Mouse (Mus musculus) heart, postnatal 14 days (tissue): ENCODE results near the gene Klf7. TPM values are rescaled to one million over a fixed set of nuclear protein-coding genes. Genes with fewer than 3 reads are reported as not detected.

Source experiments
- DNase-seq, 2 experiments: peaks; one replicate each; pipeline ENCODE4 v3.0.0; 2021 to 2022
- intact Hi-C: fragments of 180-260 bp; cut with DNase I; formaldehyde crosslinking; loops from one replicate; pipeline ENCODE4 v1.15.1; 2025
- total RNA-seq, 2 experiments: library from RNA; stranded (reverse); gene quantifications; 2 replicates each; pipeline ENCODE4 v1.2.3; 2021

Klf7 gene
- total RNA-seq, 2 experiments from 2014 or later: 22.1 to 22.6 TPM

DNA sequence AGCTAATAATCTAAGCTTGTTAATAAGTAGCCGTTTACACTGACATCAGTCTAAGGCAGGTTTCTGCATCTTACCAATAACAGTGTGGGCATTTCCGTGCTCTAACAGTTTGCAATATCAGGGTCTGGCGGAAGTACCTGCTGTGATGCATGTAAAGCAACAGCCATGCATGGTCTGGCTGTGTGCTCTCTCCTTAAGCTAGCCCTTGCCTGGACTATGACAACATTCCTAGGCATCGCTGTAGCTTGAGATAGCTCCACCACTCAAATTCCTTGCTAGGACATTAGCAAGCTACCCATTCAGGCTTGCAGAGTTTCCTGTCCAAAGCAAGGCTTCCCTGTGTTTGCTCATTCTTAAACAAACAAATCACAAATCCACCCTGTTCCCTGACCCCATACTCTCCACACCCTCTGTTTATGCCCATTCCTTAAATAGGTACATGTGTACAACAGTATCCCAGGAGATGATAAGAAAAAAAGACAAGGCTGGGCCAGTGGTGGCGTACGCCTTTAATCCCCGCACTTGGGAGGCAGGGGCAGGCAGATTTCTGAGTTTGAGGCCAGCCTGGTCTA lies 85.1 kb downstream of the Klf7 start:
- no peak for DNase-seq

DNA sequence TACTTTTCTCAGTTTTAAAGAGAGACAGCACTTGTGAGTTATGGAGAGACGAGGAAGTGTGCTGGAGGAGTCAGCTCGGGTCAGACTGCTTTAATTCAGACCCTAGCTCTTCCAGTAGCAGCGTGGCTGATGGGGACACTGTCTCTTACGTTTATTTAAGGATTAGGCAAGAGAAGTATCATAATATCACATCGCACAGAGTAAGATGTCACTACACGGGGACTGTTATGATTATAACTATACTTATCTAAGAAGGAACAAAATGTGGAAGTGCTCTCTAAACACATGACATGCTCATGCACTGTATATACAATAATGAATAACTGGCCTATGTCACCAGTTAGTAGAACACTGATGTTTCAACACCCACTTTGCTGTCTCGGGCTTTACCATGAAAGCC lies 86.3 kb downstream of the Klf7 start:
- intact Hi-C loops: loop anchor here (10.0 kb wide), 1 partner anchor 499 kb away; the partner anchor contains the start of gene Creb1

More for the DNA sequence above, 85.1 kb downstream of the Klf7 start:
- intact Hi-C loops: loop anchor here (10.0 kb wide), 1 partner anchor 498 kb away; the partner anchor contains the start of gene Creb1

DNA sequence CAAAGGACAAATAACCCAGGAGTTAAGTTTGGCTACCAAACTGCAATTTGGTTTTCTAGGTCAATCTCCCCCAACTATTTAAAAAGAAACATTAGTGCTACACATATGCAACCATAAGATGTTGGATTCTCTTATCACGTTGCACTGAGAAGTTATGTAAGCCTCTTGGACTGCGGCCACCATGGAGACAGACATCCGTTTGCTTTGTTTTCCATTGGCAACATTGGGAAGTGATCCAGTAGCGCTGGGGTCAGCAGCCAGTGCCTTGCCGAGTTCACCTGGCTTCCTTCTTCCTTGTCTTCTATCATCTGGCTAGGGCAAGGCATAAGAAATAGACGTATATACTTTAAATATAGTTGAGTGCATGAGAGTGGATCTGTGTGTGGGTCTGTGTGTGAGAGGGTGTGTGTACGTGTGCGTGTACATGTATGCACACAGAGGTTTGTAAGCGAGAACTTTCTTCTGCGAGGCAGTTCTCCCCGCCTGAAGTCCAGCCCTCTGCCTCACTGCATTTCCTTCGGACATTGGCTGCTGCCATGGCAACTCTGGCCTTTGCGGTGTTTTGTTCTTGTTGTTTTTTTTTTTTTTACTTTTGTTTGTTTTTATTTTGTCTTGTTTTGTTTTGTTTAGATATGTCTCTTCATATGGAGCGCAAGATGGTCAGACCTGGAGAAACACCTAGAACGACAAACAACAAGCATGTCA lies 86.8 kb downstream of the Klf7 start:
- peak; percentile 39 to 52 for DNase-seq
- intact Hi-C loops: loop anchor here (10.0 kb wide), 1 partner anchor 500 kb away; the partner anchor contains the start of gene Creb1

More for the DNA sequence above, 86.3 kb downstream of the Klf7 start:
- no peak for DNase-seq

DNA sequence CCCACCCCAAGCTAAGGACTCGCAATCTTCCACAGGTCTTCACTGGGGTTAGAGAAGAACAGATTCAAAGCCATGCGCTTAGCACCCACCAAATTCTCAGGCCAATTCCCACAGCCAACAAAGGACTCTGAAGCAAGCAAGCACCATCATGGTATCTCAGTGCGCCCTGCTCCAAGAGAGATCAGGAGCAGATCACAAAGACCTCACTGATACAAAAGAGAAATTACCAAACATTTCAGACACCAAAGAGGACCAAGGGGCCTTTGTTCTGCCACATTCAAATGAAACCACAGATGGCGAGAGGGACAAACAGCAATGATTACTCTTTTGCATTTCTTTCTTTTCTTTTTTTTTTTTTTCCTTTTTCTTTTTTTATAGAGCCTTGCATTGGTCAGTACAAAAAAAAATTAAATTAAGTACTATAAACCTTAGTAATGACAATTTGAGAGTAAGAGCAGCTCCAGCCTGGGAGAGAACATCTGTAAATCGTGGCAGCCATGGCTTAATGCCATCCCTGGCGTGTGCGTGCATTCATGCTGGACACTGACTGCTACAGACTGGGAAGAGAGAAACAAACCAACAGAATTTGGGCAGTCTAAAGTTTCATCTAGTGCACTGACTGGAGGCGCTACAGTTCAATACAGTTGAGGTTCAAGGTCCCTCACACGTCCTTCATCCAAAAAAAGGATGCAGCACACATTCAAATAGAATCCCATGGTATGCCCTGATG lies 89.4 kb downstream of the Klf7 start:
- no peak for DNase-seq
- intact Hi-C loops: loop anchor here (10.0 kb wide), 1 partner anchor 502 kb away; the partner anchor contains the start of gene Creb1

DNA sequence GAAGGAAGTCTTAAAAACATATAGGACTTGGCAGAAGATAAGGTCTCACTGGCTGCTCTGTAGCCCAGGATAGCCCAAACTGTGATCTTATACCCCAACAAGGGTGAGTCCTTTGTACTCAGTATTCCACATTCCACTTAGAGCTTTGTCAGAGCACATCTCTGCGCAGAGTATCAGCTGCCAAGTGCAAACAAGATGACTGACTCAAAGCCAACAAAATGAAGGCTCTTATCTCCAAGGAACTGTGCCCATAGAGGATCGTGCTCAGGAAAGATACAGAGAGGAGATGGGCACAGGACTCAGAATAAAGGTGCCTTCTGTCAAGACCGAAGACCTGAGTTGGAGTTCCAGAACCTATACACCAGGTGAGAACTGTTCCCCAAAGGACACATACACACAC lies 100.1 kb downstream of the Klf7 start:
- DNase-seq: no peak
- intact Hi-C loops: loop anchor here (5.0 kb wide), 2 partner anchors 70 to 425 kb away; no protein-coding TSS in a partner anchor

DNA sequence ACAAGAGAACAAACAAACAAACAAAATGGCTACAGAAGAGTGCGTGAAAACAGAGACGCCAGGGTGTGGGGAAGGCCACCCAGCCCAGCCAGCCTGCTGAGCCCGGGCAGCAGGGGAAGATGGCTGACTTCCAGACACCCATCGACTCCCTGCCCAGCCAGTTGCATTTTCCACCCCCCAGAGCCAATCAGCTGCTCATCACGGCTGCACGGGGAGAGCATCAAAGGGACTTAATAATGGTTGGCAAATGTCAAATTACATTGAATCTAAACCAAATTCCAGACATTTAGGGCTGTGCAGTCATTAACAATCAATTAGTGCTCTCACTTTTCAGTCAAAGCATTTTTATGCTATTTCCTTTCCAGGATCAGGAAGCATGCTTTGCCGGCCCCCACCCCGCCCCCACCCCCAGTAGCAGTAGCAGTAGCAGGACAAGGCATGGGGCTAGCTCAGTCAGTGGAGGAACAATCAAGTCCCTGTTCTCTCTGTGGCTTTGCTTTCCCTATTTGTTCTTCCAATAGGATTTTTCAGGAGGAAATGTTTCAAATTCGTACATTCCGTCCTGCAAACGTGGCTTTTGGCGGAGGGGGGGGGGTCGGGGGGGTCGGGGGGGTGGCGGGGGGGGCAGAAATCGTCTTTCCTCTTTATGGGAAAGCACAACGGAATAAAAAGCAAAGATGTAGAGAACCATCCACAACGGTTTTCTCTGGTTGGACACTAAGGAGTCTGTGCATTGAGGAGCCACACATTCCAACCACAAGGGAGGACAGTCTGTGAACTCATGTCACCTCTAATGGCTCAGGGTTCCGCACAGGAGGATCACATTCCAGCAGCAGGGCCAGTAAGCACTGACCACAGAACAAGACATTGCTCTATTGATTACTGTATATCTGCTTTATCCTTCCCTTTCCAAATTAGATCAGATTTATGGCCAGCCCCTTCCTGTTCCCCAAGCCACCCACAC lies 101.1 kb downstream of the Klf7 start:
- DNase-seq: peak; percentile 37 to 44

DNA sequence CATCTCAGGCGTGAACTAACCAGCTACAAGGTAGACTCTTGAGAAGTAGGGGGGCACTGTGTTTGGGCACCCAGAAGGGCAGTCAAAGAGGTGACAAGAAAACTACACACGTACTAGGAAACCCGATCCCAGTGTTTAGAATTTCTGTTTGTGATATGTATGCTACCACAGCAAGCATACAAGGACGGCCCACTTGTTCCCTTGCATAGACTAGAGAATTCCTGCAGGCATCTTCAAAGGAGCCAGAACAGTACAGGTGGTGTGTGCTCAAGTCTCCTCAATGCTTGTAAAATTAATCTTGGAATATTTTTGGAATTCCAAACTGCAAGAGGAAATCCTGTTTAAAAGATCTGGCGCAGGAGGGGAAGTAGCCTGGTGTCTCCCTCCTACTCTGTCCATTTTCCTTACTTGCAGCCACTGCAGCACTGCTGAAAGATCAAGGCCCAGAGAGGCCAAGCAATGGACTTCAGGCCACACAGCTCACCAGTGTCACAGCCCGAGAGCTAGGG lies 102.9 kb downstream of the Klf7 start:
- intact Hi-C loops: loop anchor here (5.0 to 10.0 kb wide), 4 partner anchors 103 to 283 kb away; partner anchors contain the start of genes 4933402D24Rik and Klf7
- no peak for DNase-seq

More for the DNA sequence above, 101.1 kb downstream of the Klf7 start:
- intact Hi-C loops: loop anchor here (5.0 kb wide), 2 partner anchors 69 to 426 kb away; no protein-coding TSS in a partner anchor

DNA sequence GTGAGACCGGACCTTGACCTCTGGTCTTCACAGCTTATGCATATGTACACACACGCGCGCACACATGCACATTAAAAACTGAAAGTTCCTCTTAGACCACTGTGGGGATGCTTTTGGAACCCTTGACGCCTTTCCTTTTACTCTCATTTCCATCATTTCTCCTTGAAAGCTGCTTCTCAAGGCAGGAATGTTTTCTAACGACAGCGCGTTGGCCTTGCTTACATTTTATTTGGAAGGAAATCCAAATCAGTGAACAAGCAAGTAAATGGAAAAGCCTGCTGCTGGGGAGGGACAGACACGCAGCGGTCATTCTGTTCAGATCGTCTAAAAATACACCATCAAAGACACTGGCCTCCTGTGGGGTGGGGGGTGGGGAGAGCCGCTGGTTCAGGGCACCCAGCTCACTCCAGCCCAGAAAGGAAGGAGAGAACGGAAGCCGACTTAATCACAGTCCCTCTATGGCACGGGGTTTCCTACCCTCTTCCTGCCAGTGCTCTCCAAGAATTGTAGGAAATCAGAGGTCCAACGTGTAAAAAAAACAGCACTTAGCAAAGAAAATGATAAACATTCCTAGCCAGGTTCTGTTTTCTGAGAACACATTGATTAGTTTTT lies 103.5 kb downstream of the Klf7 start:
- intact Hi-C loops: loop anchor here (5.0 to 10.0 kb wide), 4 partner anchors 104 to 284 kb away; partner anchors contain the start of genes 4933402D24Rik and Klf7
- DNase-seq: peak; percentile 16 to 42

DNA sequence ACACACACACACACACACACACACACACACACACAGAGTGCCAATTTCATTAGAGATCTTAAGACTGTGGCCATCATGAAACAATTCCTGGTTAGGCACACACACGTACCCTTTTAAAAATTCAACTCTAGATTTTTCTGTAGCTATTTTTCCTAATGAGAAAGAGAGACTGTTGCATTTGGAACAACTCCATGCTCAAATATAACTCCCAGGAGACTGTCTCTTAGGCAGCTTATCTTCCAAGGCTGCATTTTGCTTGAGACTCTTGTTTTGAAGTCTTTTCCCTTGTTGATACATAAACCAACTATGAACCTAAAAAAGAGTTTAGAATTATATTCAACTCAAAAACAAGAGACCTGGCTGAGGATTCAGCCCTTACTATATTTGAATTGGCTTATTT lies 108.0 kb downstream of the Klf7 start:
- intact Hi-C loops: loop anchor here (10.0 kb wide), 1 partner anchor 211 kb away; no protein-coding TSS in a partner anchor
- no peak for DNase-seq

DNA sequence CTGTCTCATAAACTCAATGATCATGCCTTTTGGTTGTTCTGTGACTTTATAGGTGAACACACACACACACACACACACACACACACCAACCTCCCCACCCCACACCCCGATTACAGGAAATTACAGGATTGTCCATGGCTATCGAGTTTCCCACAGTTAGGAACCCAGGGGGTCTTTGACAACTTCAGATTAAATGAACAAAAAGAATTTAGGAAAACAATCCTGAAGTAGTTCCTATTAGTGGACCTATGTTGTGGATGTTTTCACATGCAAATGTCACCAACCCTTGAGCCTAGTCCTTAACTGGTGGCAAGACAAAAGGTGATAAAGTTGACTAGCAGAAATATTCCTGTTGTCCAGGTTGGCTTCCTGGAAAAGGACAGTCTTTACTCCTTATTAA lies 113.1 kb downstream of the Klf7 start:
- DNase-seq: no peak
- intact Hi-C loops: no loop called here

DNA sequence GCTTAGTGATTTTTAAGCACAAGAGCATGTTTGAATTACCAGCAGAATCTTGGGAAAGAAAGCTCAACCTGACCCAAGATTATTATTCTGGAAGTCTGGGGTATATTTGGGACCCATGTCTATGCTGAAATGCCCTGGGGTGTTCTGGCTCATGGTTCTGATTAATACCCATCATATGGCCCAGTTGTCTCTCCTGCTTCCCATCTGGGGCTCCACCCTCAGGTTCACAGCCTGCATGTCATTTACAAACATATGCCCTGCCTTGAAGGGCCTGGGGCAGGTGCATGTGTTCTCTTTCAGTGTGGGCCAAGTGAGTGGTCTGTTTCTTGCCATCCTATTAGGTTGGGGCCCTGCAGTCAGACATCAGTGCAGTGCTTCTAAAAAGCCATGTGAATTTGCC lies 114.1 kb downstream of the Klf7 start:
- DNase-seq: no peak
- intact Hi-C loops: no loop called here

DNA sequence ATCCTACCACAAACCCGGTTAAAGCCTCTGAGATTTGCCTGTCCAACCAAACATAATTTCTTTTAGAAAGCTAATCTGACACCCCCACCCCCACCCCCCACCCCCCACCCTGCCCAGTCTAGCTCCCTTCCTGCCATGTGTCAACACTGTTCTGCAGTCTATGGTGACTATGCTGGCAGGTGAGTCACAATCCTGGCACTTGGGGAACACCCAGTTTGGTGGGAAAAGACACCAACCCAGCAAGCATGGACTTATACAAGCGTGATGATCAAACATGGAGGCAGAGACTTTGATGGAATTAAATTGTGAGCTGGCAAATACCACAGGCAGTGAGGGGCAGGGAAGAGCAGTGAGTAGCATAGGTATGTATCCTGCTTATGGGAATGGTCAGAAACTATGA lies 116.9 kb downstream of the Klf7 start:
- DNase-seq: no peak
- intact Hi-C loops: no loop called here

DNA sequence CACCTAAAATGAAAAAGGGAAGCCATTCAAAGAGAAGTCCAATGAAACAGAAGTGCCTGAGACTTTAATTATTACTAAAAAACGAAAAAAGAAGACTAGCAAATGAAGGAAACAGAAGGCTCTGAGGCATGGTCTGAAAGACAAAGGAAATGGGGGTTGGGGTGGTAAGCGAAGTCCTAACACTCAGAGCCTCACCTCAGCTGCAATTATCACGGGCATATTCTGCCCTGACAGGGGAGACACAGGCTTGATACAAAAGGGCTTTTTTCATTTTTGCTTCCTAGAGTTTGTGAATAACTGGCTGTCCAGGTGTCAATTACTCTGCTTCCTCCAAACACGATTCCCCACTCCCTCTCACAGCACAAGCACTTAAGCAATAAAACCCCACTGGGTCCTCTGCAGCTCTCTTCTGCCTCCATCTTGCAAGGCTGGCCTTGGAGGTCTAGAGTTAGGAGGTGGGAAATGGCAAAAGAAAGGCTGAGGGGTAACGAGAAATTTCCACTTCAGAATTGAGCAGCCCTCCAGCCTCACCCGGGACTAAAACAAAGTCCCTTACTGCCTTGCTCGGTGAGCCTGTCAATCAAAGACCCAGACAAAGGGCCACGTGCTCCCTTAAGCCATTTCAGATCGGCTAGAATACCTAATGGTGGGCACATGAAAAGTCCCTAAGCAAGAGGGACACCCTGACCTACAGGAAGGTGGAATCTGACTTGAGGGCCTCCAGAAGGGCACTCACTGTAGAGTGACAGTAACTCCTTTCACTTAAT lies 118.4 kb downstream of the Klf7 start:
- DNase-seq: no peak
- intact Hi-C loops: no loop called here

DNA sequence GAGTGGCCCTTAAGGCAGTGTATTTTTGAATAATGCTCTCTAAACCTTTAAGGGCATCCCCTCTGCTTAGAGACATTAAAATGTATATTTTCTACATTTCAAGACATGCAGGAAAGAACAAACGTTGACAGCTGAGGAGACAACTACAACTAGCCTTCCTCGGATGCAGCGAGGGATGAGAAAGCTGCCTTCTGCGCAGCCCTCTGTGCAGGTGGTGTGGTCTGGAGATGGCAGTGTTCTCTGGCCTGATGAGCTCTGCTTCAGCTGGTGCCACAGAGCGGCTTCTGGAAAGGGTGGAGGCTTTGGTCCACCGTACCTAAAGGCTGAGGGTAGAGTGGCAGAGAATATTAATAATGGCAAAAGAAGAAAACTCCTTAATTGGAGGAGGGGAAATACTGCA lies 120.0 kb downstream of the Klf7 start:
- DNase-seq: no peak
- intact Hi-C loops: no loop called here

DNA sequence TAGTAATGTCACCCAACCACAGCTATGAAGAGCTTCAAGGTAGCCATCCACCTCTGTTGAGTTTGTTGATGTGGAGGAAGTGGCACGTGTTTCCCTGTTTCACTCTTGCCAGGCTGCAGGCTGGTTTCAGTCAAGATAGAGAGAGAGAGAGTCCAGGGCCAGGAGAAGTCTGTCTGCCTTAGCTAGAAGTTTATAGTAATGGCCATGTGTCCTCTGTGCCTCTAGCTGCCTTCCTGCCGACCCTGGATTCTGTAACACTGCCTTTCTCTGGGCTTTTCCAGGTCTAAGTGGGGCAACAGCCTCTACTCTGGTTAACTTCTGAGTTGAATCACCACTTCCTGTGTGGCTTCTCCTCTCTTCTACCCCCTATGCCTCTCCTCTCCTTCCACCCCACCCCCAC lies 121.5 kb downstream of the Klf7 start:
- intact Hi-C loops: no loop called here
- no peak for DNase-seq

DNA sequence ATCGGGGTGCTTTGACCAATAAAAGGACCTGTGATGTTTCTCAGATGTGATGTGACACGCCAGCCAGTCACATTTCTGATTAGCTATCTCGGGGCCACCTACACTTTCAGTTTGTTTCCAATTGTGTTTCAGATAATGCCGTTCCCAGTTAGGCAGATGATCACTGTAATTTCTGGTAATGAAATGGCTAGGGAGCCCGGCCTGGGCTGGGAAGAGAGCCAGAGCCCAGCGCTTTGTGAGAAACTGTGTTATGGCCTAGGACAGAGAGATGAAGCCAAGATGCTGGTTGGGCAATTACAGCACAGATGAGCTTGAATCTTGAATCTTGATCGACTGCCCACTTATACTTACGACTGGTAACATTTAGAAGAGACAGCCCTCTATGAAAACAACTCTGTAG lies 122.6 kb downstream of the Klf7 start:
- intact Hi-C loops: no loop called here
- DNase-seq: peak; percentile 44 to 52

DNA sequence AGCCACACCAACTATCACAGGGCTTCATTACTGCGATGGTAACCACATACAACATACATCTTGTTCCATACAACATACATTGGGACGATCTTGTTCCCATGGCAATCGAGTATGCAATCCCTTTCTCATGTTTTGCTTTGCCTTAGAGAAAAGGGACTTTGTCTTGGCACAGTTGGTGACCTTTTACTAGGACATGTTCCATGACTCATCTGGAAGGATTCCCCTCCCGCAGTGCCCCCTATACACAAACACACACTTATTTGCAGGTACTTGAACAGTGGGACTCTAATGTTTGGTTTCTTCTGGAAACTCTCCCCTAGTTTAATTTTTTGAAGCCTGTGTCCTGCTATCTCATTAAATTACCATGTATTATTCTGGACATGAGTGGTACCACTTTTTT lies 123.2 kb downstream of the Klf7 start:
- intact Hi-C loops: no loop called here
- DNase-seq: no peak

DNA sequence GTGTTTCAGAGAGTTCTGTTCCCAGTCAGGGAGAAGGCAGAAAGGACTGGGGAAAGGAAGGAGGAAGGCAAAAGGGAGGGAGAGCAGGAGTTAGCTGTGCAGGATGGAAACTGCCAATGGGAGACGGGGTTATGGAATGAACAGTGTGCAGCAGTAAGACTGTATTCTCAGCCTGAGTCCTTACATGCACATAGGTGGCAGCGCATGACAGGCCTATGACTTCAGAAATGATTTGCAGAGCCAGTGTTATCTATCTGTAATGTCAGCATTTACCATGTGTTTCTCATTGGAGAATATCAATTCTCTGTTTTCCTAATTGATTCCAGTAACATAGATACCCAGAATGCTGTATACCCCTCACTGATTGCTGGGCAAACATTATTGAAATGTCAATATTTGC lies 123.9 kb downstream of the Klf7 start:
- intact Hi-C loops: no loop called here
- no peak for DNase-seq
